Mouse (Mus musculus): Measurements from ENCODE around the gene Sema4f. TPM values are rescaled to one million over a fixed set of nuclear protein-coding genes. Genes with fewer than 3 reads are reported as not detected.

Gene Sema4f
- total RNA-seq (2023) = 10 to 100 TPM; 26.6 to 30.3 TPM

GRCm38 (mm10) chr6:82939167-82939912 lies at the start of gene Sema4f:
Gene Sema4f (minus strand): TSS chr6:82939769.

GRCm38 (mm10) chr6:82946651-82947050 lies 7.1 kb upstream of the Sema4f start, which contains the start of gene M1ap:
Gene M1ap (plus strand): TSS chr6:82946902.

Other genes starting within 250 kb of the Sema4f start
- 10 to 100 TPM; 21.5 to 22.8 TPM for gene Pole4, start 234.4 kb downstream of the Sema4f start, total RNA-seq (2023)
- gene Hk2, start 165.3 kb downstream of the Sema4f start, total RNA-seq (2023) = 10 to 100 TPM; 80.8 to 86.1 TPM
- 1 to 10 TPM; 2.8 to 3.6 TPM for gene M1ap, start 7.1 kb upstream of the Sema4f start, total RNA-seq (2023)
- 10 to 100 TPM; 25.4 to 32.9 TPM for gene Dok1, start 93.7 kb upstream of the Sema4f start, total RNA-seq (2023)
- under 1 TPM; 0.33 to 0.64 TPM for gene Loxl3, start 94.4 kb upstream of the Sema4f start, total RNA-seq (2023)
- 100 to 1,000 TPM; 211 to 234 TPM for gene Aup1, start 114.8 kb upstream of the Sema4f start, total RNA-seq (2023)
- 10 to 100 TPM; 46.8 to 56.0 TPM for gene Htra2, start 115.5 kb upstream of the Sema4f start, total RNA-seq (2023)
- gene Dqx1, start 118.1 kb upstream of the Sema4f start, total RNA-seq (2023) = 1 to 10 TPM; 5.6 to 5.9 TPM
- not detected for gene Tlx2, start 130.5 kb upstream of the Sema4f start, total RNA-seq (2023)
- 10 to 100 TPM; 14.6 to 19.6 TPM for gene Pcgf1, start 138.1 kb upstream of the Sema4f start, total RNA-seq (2023)
- gene Lbx2, start 146.6 kb upstream of the Sema4f start, total RNA-seq (2023) = under 1 TPM in 1 of 2 experiments, not detected in 1; 0.60 TPM
- gene Ccdc142, start 161.8 kb upstream of the Sema4f start, total RNA-seq (2023) = 1 to 10 TPM; 4.9 to 7.7 TPM
- gene Gm42688, start 161.8 kb upstream of the Sema4f start, total RNA-seq (2023) = 1 to 10 TPM; 4.2 to 4.9 TPM
- gene Mrpl53, start 169.3 kb upstream of the Sema4f start, total RNA-seq (2023) = 10 to 100 TPM; 23.8 to 24.2 TPM
- gene Mogs, start 175.7 kb upstream of the Sema4f start, total RNA-seq (2023) = 10 to 100 TPM; 30.9 to 31.2 TPM
- gene Wbp1, start 181.8 kb upstream of the Sema4f start, total RNA-seq (2023) = 10 to 100 TPM; 31.6 to 34.0 TPM
- gene Ino80b, start 185.7 kb upstream of the Sema4f start, total RNA-seq (2023) = 10 to 100 TPM; 16.4 to 22.2 TPM
- under 1 TPM; 0.46 to 0.78 TPM for gene Rtkn, start 195.7 kb upstream of the Sema4f start, total RNA-seq (2023)
- not detected for gene Wdr54, start 216.6 kb upstream of the Sema4f start, total RNA-seq (2023)
- not detected for gene 1700003E16Rik, start 216.6 kb upstream of the Sema4f start, total RNA-seq (2023)
- 100 to 1,000 TPM; 113 to 130 TPM for gene Dctn1, start 226.2 kb upstream of the Sema4f start, total RNA-seq (2023)

All from neutrophil, adult 59 days (primary cell).